Mouse (Mus musculus) liver, embryonic 14 days (tissue): ENCODE measurements around the gene Ubac1. TPM values are rescaled to one million over a fixed set of nuclear protein-coding genes. Genes with fewer than 3 reads are reported as not detected.

Source experiments
- polyA plus RNA-seq: library from polyadenylated mRNA; depleted of rRNA; stranded (reverse); fragments of >200 nt; gene quantifications from 2 replicates; pipeline ENCODE4 v1.2.3, GENCODE M21; 2012; rRNA removed

The Ubac1 gene
- polyA plus RNA-seq, result 274 and 312 TPM in 2 replicates

DNA sequence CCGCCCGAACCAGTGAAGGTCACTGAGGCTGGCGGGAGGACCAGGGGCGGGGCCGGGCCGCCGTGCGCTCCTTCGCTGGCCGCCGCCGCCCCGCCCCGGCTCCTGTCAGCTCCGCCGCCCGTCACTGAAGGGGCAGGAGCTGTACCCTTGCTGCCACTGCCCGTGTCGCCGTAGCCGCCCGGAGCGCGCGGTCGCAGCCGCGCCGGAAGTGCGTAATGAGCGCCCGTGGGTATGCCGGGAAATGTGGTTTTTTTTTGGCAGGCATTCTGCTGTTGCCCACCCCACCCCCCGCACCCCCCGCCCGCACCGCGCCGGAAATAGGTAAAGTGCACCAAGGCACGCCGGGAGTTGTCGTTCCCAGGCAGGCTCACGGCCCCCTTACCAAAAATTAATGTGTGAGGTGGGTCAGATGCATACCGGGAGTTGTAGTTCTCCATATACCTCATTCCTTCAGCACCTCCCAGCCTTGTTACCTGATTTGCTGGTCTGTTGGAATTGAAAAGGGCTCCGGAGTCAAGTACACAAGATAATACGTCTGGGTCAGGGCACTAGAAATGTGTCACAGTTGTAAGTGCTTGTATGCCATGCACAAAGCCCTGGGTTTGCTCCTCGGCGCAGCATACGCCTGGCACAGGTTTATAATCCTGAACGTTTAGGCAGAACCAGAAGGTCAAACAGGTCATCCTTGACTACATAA, at the start of gene Ubac1:
TSS of gene Ubac1 (minus strand) at position 187 of the 697 bp plus-strand sequence.

GRCm38 (mm10) chr2:25983159-25983907, 38.2 kb downstream of the Ubac1 start, which contains the start of gene Camsap1:
Gene Camsap1 (minus strand): TSS chr2:25983282.

Other genes with a start within 250 kb of the Ubac1 start
- gene Lcn11, start 244.7 kb downstream of the Ubac1 start, polyA plus RNA-seq, result not detected in 2 replicates
- not detected in 2 replicates for gene Gm13539, start 239.5 kb downstream of the Ubac1 start, polyA plus RNA-seq
- not detected in 2 replicates for gene Glt6d1, start 205.9 kb downstream of the Ubac1 start, polyA plus RNA-seq
- not detected in 2 replicates for gene Lcn9, start 198.6 kb downstream of the Ubac1 start, polyA plus RNA-seq
- gene Sohlh1, start 174.5 kb downstream of the Ubac1 start, polyA plus RNA-seq, result not detected in 2 replicates
- 0.02 TPM in 1 of 2 replicates, not detected in the other for gene Kcnt1, start 158.0 kb downstream of the Ubac1 start, polyA plus RNA-seq
- 2.4 and 3.2 TPM in 2 replicates for gene Camsap1, start 38.5 kb downstream of the Ubac1 start, polyA plus RNA-seq
- gene Nacc2, start 101.5 kb upstream of the Ubac1 start, polyA plus RNA-seq, result 1.2 and 1.5 TPM in 2 replicates
- gene Lhx3, start 186.5 kb upstream of the Ubac1 start, polyA plus RNA-seq, result not detected in 2 replicates
- gene Qsox2, start 215.8 kb upstream of the Ubac1 start, polyA plus RNA-seq, result 4.3 and 5.0 TPM in 2 replicates